Mouse (Mus musculus) kidney, postnatal 10 days (tissue): ENCODE measurements around the gene Mamdc4.

Source experiments
- DNase-seq: peaks from one replicate; pipeline ENCODE4 v3.0.0; 2021; ENCODE audit warnings: mixed read lengths

The Mamdc4 gene

DNA sequence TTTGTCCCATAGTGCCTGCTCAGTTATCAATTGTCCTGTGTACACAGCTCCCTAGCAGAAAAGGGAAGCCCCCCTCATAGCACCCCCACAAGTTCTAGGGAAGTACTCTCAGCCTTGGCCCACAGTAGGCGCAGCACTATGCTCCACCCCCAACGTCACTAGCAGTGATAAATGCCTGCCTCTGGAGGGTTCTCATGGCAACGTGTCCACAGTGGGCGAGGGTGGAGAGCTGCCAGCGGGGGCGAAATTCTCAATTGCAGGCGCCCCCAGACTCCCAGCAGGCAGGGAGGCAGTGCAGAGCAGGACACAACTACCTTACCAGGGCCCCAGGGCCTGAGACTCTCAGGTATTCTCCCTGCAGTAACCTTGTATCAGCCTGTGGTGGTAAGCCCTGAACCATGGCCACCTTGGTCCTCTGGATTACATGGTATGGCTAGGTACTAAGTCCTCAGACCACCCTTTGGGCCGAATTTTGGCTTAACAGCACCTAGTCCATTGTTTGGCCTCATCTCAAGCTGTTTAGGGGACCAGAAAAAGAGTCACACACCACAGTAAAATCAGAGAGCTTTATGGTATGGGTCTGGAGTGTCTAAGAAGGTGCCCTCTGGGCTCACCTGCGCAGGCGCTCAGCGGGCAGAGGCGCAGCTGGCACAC is 7.9 kb upstream of the Mamdc4 start:
- DNase-seq, result peak; percentile 60

DNA sequence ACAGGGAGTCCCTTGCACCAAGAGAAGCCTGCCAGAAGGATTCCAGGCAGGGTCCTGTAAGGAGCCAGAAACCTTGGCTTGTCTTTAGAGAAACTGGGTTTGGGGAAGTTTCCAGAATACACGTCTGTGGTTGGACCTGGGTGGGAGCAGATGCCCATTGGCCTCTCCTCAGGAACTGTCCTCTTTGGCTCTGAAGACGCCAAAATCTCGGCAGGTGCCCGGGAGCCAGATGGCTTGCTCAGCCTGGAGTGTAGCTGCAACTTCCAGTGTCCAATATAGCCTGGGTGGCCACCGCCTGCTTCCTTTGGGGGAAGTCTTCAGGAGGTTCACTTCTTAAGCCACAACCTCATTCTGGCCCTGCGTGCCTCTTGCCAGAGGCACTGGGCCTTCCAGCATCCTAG is 7.3 kb upstream of the Mamdc4 start:
- no peak for DNase-seq

DNA sequence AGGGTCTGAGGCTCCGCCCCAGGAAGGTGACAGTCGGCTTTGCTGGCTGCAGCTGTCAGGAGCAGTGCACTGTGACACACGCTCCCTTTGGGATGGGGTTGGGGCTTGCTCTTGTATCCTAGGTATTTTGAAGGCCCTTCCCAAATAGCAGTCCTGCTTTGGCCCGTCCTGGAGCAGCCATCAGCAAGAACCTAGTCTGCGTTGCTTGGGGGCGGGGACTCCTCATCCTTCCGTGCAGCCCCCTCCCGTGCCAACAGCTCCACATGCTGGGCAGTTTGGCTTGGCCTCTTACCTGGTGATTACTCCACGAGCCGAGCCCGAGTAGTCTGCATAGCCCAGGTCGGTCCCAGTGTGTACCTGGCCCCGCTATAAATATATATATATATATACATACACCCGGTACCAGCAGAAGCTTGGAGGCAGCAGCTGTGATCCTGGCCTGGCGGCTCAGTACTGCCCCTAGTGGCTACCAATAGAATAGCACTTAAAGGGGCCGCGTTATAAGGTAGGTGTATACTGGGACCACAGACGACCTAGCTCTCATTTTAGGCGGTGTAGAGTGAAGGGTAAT is 6.7 kb upstream of the Mamdc4 start, which contains the start of gene Ajm1:
Gene Ajm1 (minus strand): TSS at position 464 of the 571 bp plus-strand sequence.
- DNase-seq, result peak; percentile 68

DNA sequence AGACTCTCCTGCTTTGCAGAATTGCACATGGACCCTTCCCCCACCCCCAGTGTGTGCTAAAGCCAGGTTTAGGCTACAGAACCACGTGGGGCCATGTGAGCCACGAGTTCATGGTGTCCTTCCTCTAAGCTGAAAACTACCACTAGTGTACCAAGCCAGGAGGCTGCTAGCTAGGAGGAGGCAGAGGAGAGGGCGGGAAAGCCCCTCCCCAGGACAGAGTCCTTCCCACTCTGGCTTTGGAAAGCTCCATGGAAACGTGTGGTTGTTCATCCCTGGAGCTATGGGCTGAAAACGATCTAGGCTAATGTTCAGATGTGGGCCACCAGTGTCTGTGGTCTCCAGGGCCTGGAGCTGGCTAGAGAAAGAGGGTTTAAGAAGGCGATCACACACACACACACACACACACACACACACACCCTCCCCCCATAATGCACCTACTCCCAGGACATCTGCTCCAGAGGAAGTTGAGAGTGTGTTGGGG is 6.0 kb upstream of the Mamdc4 start:
- no peak for DNase-seq

DNA sequence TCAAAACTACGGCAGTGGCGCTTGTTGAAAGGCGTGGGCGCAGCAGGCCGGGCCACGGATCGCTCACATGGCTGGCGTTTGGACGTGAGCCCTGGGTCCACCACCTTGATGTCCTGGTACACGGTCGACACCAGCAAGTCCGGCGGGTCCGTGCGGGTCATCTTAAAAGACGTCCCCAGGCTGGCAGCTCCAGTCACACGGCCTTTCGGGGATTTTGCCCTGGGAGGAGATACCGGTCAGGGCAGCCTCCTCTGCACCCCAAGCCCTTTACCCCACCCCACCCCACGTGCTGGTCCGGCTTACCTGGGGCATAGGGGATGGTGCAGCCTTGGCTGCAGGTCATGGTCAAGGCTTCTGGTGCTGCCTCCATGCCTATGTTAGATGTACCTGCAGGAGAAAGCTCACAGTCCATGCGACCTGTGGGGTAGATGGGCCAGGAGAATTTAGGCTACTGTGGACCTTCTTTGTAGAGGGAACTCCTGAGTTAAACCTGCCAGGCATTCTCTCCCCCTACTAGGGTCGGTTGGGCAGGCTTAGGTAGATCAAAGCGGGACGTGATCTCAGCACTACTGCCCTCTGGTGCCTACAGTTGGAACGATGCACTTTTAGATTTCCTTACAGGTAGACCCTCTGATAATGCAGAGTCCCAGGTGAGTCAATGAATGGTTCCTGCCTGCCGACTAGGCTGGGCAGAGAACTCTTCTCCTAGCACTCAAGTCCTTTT is 5.3 kb upstream of the Mamdc4 start:
- peak; percentile 66 for DNase-seq

DNA sequence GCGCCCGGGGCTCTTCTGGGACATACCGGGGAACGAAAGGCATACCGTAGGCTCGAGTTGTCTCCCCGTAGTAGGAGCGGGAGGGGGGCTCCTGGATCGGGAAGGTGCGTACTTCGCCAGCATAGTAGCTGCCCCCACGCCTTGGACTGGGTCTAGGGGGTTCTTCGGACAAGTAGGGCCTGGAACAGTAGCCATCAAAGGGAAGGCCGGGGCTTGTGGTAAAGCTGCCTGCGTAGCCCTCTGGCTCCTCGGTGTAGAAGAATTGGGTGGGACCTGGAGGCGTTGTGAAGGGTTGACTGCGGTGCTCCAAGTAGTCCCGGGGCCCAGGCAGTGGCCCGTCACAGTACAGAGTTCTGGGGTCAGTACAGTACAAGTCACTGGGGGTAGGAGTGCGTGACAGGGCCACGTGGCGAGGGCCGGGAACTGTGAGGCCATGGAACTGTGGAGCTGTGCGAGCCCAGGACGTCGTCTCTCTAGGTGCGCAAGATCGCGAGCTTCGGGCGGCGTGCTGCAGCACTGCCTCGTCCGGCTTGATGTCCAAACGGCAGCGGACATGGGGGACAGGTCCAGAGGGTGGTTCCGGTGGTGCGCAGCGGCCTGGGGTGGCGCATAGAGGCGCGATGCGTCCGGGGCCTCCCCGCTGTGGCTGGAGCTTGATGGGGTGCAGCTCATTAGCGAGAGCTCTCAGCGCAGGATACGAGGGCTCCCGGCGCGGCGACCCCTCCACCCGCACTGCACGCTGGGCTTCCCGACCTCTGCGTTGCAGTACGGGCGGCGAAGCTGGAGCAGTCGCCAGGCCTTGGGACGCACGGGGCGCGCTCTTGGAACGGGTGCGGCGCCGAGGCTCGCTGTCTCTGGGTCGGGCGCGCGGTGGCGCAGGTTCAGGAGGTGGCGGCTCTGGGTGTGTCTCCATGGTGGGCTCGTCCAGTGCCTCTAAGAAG is 4.4 kb upstream of the Mamdc4 start:
- DNase-seq, result peak; percentile 34

DNA sequence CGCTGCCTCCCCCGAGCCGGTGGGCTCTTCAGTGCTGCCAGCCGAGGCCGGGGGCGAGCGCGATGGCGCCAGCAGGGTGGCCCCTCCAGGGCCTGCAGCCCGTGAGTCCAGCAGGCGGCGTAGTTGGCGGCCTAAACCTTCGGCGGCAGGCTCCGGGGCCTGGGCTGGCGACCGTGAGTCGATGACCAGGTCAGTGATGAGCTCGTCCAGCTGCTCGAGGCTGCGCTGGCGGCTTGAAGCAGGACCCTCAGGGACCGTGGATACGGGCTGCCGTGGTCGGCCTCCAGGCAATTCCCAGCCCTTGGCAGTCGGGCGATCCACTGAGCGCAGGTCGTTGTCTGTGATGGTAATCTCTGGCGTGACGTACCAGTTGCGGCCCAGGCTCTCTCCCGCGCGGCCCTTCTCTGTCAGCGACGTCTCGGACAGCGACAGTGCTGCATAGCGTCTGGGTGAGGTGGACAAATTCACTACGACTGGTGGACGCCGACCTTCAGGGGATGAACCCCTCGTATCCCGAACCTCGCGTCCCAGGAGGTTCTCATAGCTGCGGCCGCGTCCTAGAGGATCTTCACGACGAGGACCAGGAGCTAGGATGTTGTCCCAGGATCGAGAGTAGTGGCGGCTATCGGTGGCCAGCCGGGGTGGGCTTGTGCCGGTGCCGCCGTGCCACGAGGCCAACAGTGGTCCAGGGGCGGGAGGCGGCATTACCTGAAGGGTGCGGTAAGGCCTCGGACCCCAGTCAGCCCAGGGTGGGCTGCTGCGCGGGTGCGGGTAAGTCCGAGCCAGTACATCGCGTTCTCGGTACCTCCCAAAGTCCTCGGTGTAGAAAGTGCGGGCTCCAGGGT is 3.5 kb upstream of the Mamdc4 start:
- DNase-seq, result peak; percentile 57

DNA sequence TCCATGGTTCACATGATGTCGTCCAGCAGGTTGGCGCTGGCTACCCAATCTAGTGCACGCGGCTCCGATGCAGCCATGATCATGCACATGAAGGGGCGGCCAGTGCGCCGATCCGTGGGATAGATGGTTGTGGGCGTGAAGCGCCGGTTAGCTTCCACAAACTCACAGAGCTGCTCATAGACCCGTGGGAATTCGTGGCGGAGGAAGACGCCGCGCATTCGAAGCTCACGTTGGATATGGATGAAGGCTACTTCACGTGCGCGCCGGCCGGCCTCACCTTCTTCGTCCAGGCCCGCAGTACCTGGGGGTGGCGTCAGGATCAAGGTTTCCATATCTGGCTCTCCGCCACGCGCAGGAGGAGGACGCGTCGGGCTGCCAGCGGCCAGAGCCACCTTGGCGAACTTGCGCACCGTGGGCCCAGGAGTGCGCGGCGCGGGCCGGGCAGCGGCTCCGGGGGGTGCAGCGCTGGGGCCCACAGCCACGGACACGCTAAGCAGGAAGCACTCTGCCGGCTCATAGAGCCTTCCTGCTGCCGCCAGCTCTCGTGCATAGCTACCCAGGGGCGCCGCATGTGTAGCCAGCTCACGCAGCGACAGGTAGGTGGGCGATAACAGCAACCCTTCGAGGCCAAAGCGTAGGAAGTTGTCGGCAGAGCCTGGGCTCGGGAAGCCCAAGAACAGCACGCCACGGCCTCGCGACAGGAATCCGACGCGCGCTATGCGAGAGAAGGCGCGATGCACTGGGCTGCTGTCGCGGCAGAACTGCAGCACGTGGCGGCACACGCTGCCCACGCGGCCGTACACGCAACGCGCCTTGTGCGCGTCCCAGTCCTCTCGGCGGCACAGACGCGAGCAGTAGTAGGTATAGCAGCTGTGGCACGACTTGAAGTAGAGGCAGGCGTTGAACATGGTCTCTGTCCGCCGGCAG is 2.6 kb upstream of the Mamdc4 start:
- DNase-seq, result no peak

DNA sequence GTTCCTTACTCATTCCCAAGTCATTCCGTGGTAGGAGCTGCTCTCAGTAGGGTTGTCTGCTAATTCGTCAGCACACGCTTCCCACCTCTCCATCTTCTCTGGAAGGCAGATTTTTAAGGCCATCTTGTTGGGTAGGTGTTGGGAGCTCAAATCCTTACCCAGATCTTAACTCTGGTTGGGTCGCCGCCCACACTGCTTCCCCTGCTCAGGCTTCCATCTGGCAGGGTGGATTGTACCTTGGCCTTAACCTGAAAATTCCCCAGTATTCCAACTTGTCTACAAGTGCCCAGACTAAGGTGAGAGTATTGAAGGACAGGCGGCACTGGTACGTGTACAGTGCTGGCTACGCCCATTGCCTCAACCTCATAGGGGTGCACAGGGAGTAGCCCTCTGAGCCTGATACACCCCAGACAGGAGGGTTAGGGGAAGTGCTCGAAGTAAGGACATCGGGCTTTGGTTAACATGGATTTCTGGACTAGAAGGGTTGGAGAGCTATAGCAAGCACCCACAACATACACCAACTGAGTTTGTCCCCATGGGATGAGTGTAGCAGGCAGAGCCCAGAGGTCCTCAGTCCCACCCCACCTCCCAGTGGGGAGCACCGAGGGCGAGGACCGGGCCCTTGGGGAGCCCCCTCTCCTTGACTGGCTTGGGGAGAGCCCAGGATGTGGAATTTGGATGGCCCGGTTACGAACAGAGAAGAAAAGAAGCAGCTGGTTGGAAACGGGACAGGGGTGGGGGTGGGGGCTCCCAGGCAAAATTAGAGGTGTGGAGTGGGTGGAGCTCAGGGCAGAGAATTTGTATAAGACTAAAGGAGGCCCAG is 1.6 kb upstream of the Mamdc4 start:
- no peak for DNase-seq

DNA sequence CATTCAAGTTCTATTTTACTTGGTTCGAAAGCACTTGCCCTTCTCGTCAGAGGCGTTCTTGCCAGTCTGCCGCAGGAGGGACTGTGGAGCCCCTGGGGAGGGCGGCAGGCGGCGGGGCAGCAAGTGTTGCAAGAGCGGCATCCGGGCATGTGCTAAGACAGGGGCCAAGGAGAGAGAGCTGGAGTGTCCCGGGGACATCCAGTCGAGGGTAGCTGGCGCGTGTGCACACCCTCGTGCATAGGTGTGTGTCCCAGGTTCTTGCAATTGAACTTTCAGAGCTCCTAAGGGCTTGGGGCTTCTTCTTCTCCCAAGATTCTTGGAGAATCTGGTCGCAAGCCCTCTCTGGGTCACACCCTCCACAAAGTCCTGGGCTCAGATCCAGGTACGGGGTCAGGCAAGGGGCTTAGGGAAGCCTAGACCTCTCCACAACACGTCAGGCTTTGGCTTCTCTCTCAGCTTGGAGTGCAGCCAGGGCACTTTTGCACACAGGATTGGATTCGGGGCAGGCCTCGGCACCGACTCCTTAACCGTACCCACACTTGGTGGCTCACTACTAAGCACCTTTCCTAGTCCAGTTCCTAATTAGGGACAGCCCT is 885 bp upstream of the Mamdc4 start:
- peak; percentile 60 for DNase-seq

DNA sequence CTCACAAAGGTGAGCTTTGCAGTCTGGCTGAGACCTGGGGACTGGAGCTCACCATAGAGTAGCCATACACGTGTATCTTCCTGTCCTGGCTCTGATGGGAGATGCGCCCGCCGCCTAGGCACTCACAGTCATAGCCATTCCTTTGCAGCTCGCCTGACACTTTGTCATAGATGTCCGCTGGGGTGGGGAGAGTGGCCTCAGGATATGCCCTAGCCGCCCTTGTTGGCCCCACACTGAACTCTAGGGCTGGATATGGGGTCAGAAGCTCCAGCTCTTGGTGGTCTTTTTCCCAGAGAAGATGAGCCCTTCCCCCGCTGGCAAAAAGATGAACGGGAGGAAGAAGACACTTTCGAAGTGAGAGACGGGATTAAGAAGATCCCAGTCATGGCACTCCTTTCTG is 509 bp downstream of the Mamdc4 start:
- peak; percentile 39 for DNase-seq

DNA sequence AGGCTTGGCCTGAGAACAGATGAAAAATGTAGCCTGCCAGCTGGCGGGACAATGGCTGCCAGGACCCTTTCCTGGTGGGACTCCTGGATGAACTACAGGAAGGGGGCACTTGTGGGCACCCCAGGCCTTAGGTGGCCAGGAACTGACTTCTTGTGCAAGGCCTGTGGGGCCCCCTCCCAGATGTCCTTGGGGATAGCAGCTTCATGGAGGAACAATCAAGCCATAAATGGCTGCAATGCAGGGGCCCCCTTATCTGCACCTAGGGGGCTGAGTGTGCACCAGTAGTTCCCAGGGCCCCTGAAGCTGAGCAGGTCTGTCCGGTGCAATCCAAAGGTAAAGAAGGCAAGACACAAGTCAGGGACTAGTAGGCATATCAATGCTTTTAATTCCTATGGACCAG is 1.6 kb downstream of the Mamdc4 start:
- no peak for DNase-seq

DNA sequence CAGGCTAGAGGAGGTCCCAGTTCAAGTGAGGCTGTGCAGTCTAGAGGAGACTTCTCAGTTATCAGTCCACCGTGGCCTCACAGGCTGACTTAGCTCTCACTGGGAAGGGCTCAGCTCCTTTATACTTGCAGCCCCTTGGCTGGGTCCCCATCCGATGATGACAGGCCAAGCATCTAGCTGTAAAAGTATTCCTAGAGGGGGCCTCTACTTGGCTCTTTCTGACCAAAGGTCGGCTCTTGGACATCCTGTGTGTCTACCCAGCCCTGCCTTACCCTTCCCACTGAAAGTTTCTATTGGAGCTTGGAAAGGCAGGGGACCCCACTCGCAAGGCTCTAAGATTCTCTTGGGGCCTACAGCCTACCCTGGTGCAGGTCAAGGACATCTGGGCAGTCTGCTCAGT is 3.4 kb downstream of the Mamdc4 start:
- no peak for DNase-seq

DNA sequence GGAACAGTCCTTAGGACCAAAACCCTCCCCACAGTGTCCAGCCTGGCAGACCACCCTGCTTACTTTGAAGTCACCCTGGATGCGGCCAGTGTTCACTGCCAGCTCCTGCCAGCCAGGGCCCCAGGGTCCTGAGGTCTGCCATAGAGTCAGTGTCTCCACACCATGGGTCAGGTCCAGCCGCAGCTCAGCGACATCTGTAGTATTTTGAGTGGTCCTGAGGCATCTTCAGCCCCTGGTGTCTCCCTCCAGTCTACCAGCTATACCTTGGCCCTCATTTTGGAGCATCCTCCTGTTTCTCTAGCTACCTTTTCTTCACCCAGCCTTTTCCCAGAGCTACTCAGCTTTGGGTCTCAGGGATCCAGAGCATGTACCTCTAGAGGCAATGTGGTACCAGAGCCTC is 5.3 kb downstream of the Mamdc4 start:
- DNase-seq, result no peak

DNA sequence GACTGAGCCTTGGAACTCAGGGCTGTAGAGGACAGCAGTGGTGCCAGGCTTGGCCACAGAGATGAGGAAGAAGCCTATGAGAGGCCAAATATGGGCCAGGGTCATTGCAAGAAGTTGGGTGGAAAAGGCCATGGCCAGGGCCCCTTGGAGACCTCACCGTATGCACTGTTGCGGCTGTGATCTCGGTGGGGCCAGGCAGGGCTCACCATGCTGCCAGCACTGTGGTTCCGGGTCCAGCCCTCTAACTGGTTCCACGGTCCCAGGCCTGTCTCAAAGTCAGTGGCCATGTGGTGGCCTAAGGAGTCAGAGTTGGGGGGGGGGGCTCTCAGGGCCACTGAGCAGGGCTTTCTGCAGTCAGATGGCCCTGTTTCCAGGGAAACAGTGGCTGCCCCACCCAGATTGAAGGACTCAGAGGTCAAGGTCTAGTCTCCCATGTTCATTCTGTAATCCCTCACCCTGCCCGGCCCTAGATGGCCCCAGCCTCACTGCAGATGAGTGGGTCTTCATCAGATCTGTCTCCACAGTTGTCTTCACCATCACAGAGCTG is 6.1 kb downstream of the Mamdc4 start:
- peak; percentile 9 for DNase-seq

DNA sequence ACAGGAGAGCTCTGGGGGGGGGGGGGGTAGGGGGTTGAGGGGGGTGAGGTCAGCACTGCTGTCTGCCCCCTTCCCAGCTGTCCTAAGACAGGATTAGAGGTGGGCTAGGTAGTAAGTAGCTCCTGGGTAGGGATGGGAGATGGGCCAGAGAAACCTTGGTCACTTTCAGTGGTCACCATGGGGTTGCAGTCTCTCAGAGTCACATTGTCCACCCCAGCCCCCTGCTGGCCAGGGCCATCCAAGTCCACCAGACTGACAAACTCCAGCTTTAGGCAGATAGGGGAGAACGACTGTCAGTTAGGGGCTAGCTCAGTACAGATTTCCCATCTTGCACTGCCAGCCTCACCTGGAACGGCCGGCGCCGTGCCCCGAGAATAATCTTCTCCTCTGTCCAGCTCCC is 8.1 kb downstream of the Mamdc4 start:
- peak; percentile 42 for DNase-seq

DNA sequence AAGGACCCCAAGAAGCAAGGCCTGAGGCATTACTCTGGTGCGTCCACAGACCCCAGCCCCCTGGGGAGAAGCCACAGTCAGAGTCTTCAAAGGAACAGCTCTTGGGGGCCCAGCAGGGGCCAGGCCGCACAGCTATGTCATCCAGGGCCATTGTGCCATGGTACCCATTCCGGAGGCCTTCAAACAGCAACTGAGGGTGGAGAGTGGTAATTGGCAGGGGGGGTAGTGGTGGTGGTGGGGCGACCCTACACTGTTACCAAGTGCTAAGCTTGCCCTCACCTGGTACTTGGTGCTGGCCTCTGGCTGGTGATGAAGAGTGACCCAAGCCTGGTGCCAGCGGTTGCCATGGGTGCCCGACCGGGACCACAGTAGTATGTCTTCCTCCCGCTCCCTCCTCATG is 8.9 kb downstream of the Mamdc4 start:
- DNase-seq, result no peak

DNA sequence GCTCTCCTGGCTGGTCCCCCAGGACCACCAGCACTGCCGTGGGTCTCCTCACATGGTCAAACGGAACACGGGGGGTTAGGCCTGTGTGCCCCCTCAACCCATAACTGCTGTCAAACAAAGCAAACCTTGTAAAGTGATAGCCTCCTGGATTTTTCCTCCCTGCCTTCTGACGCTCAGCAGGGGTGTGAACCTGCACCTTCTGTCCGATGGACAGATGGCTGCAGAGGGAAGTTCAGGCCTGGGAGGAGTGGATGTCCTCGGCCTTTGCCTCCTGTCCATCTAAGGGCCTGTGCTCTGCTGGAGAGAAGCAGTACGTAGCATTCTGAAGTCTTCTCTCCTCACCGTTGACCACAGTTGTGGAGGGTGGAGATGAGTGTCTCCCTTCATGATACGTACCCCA is 12.7 kb downstream of the Mamdc4 start:
- no peak for DNase-seq

DNA sequence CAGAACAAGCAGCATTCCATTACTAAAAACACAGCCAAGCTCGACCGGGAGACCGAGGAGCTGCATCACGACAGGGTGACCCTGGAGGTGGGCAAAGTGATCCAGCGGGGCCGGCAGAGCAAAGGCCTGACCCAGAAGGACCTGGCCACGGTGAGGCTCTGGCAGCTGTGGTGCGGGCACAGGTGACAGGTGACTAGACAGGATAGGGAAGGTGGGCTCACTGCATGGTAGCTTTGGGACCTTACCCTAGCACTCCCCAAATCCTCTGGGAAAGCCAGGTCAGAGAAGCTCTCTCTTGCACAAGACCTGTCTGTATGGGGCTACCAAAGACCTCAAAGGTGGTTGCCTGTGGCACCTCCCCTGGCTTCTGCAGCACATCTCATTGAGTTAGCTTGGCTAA is 14.1 kb downstream of the Mamdc4 start:
- no peak for DNase-seq
